Mouse (Mus musculus): ENCODE measurements around the gene Hnrnpul1. TPM values are rescaled to one million over a fixed set of nuclear protein-coding genes. Genes with fewer than 3 reads are reported as not detected.

Gene Hnrnpul1
- total RNA-seq, 4 experiments from 2014 or later: 65.8 to 82.6 (median 71.5) TPM

- DNase-seq (ENCODE audit: low spot score): peak; percentile 83
Observed at GRCm38 (mm10) chr7:25719761-25720610, 34.6 kb downstream of the Hnrnpul1 start.

- DNase-seq (ENCODE audit: low spot score): peak; percentile 96
Observed at GRCm38 (mm10) chr7:25718788-25719417, 35.7 kb downstream of the Hnrnpul1 start, which contains the start of gene Ccdc97. TSS of gene Ccdc97 (minus strand) at chr7:25719088.

DNA sequence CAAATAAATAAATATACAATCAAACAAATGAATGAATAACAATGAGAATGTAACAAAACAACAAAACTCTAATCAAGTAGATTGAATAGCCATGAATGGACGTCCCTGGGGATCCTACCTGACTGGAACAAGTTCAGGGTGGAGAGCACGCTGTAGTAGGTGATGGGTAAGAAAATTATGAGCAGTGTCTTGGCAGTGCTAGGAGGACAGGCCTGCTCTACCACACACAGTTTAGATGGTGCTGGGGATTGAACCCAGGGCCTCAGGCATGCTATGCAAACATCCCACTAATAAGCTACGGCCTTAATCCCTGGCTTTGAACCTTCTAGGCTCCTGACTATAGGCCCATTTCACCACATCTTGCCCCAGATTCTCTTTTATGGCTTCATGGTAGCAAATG lies 37.1 kb downstream of the Hnrnpul1 start:
- DNase-seq (ENCODE audit: low spot score): no peak

DNA sequence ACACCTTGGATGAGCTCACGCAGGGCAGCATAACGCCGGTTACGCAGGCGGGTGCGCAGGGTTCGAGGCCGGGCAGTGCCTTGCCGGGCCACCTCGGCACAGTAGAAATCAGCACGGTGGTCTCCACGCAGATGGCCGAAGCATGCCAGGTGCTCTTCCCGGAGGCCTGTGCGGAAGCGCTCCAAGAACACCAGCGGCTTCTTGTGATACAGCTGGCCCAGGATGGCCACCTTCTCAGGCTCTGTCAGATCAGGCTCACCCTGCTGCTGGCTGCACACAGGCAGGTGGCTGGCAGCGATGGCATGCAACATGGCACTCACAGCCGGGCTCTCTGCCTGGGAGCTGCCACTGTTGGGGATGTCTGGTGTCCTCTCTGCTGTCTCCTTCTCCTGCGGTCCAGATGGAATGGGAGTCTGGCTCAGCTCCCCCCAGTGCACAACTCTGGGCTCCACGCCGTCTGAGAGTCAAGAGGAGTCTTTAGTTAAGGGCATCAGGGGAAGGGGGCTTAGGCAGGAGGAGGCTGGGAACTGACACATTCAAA lies 38.8 kb downstream of the Hnrnpul1 start:
- DNase-seq (ENCODE audit: low spot score): no peak

DNA sequence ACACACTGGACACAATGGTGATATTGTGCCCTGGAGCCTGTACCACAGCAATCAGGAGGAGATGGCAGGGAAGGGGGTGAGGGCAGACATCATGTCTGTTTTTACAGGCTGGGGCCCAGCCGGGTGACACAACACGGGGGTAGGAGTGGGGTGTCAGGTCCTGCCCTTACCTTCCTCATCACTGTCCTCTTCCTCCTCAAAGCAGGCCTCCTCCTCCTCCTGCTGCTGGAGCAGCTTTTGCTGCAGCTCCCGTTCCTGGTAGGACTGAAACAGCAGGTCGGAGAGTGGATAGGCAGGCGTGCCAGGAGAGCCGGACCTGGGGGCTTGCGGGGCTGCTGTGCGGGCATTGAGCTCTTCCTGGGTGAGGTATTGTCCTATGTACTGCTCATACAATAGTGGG lies 40.0 kb downstream of the Hnrnpul1 start:
- no peak for DNase-seq (ENCODE audit: low spot score)

GRCm38 (mm10) chr7:25712801-25713200 lies 41.8 kb downstream of the Hnrnpul1 start:
- DNase-seq (ENCODE audit: low spot score): no peak

GRCm38 (mm10) chr7:25711731-25712197 lies 42.8 kb downstream of the Hnrnpul1 start:
- DNase-seq (ENCODE audit: low spot score): no peak

DNA sequence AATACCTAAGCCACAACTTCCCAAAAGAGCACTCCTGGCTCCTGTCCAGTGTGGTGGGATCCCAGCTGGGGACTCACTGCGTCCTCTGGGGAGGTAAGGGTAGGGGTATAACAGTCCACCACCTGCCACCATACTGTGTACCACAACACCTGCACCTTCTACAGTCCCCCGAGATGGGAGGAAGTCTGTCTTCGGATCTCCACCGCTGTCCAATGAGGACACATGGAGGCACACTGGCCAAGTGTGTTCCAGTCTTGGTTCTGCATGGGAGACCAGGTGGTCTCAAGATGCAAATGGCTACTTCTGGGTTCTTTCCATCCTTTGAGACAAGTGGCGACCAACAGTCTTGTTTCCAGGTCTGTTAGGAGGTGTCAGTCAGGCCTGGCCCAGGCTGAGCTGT lies 43.4 kb downstream of the Hnrnpul1 start:
- DNase-seq (ENCODE audit: low spot score): no peak

GRCm38 (mm10) chr7:25710519-25711130 lies 43.9 kb downstream of the Hnrnpul1 start:
- DNase-seq (ENCODE audit: low spot score): no peak

DNA sequence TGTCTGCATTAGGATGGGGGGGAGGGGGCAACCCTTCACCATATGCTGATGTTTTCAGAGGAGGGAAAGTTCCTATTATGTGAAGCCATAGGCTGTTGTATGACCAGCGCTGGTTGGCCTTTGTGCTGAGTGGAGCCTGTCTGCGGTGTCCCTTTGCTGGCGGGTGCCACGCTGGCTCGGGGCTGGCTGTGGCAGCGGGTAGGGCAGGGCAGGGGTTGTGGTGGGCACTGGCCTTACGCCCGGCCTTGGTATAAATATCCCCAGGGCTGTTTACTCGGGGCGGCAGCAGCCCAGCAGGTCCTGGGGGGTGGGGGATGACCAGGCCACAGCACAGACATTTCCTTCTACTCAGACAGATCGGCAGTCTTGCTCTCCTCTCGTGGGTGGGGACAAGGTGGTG lies 44.6 kb downstream of the Hnrnpul1 start:
- no peak for DNase-seq (ENCODE audit: low spot score)

GRCm38 (mm10) chr7:25707581-25708292 lies 46.8 kb downstream of the Hnrnpul1 start:
- peak; percentile 79 for DNase-seq (ENCODE audit: low spot score)

DNA sequence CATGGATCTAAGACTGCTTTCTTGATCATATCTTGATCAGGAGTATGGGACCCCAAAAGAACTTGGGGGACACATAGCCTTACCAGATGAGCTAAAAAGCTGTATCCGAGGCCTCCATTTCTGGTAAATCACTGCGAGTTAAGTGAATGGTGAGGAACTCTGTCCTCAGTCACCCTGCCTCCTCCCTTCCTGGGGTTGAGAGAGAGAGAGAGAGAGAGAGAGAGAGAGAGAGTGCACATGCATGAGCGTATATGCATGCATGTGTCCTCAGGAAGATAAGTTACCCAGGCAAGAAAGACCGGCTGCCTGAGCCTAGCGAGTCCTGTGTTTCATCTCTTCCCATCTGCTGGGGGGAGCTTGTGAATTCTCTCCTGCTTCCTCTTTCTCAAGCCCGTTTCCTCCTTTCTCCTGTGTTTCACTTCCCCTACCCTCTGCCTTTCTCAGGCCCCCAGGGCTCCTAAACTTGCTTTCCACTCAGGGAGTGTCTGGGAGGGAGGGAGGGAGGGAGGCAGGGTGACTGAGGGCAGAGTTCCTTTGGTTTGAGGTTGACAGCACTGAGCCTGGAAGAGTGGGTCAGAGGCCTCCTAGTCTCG lies 47.9 kb downstream of the Hnrnpul1 start:
- DNase-seq (ENCODE audit: low spot score): peak; percentile 47

GRCm38 (mm10) chr7:25705801-25706251 lies 48.7 kb downstream of the Hnrnpul1 start:
- DNase-seq (ENCODE audit: low spot score): peak; percentile 65

DNA sequence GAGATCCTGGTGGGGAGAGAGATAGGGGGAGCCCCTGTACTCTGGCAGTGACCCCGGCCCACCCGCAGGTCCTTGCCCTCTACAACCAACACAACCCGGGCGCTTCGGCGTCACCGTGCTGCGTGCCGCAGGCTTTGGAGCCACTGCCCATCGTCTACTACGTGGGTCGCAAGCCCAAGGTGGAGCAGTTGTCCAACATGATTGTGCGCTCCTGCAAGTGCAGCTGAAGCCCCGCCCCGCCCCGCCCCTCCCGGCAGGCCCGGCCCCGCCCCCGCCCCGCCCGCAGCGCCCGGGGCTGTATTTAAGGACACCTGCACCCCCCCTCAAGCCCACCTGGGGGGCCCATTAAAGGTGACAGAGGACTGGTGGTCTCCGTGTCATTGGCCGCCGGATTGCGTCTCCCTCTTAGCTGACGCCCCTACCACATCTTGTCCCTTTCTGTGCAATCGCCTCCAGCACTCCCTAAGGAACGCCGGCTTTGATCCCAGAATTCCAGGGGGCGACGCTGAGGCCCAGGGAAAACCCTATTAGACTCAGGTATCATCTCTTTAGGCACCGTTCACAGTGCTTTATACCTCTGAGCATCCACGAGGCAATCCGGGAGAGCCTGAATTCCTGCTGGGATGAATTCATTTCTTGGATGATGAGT lies 49.7 kb downstream of the Hnrnpul1 start:
- no peak for DNase-seq (ENCODE audit: low spot score)

GRCm38 (mm10) chr7:25703793-25704494 lies 50.6 kb downstream of the Hnrnpul1 start:
- DNase-seq (ENCODE audit: low spot score): peak; percentile 44

- DNase-seq (ENCODE audit: low spot score): no peak
Observed at GRCm38 (mm10) chr7:25702350-25702749, 52.2 kb downstream of the Hnrnpul1 start.

- no peak for DNase-seq (ENCODE audit: low spot score)
Observed at GRCm38 (mm10) chr7:25700732-25701131, 53.8 kb downstream of the Hnrnpul1 start.

- no peak for DNase-seq (ENCODE audit: low spot score)
Observed at GRCm38 (mm10) chr7:25699851-25700250, 54.7 kb downstream of the Hnrnpul1 start.

GRCm38 (mm10) chr7:25694104-25694503 lies 60.5 kb downstream of the Hnrnpul1 start:
- no peak for DNase-seq (ENCODE audit: low spot score)

- no peak for DNase-seq (ENCODE audit: low spot score)
Observed at GRCm38 (mm10) chr7:25690051-25690450, 64.5 kb downstream of the Hnrnpul1 start.

All from heart, adult 8-10 months (tissue).